Mouse (Mus musculus) yolk sac, embryonic 10.5 days (tissue): ENCODE results near the gene C3.

Experiments used
- DNase-seq: peaks from one replicate; pipeline ENCODE4 v3.0.0-alpha.2; 2017; ENCODE audit warnings: low spot score

Gene C3

GRCm38 (mm10) chr17:57249186-57250181 lies 21.5 kb upstream of the C3 start, which contains the start of gene Trip10:
TSS of gene Trip10 (plus strand) at chr17:57249455.
- DNase-seq: peak; percentile 97

GRCm38 (mm10) chr17:57248771-57249170 lies 20.8 kb upstream of the C3 start:
- no peak for DNase-seq

GRCm38 (mm10) chr17:57248201-57248699 lies 20.3 kb upstream of the C3 start, which contains the start of gene Gpr108:
TSS of gene Gpr108 (minus strand) at chr17:57248446.
- DNase-seq: peak; percentile 86

GRCm38 (mm10) chr17:57247393-57248200 lies 19.7 kb upstream of the C3 start:
- DNase-seq: peak; percentile 97

GRCm38 (mm10) chr17:57246663-57247392 lies 18.9 kb upstream of the C3 start:
- DNase-seq: no peak

GRCm38 (mm10) chr17:57245311-57245929 lies 17.5 kb upstream of the C3 start:
- no peak for DNase-seq

GRCm38 (mm10) chr17:57243650-57244370 lies 15.9 kb upstream of the C3 start:
- no peak for DNase-seq

- DNase-seq: no peak
These were observed 9.2 kb upstream of the C3 start for GRCm38 (mm10) chr17:57237181-57237580.

GRCm38 (mm10) chr17:57235803-57236202 lies 7.9 kb upstream of the C3 start:
- no peak for DNase-seq

- peak; percentile 63 for DNase-seq
These were observed 6.5 kb upstream of the C3 start for GRCm38 (mm10) chr17:57234254-57234928.

- peak; percentile 94 for DNase-seq
These were observed 5.1 kb upstream of the C3 start for GRCm38 (mm10) chr17:57233038-57233437.

- no peak for DNase-seq
These were observed 4.3 kb upstream of the C3 start for GRCm38 (mm10) chr17:57232200-57232599.

GRCm38 (mm10) chr17:57231321-57231771 lies 3.4 kb upstream of the C3 start:
- DNase-seq: no peak

- DNase-seq: peak; percentile 80
These were observed 2.8 kb upstream of the C3 start for GRCm38 (mm10) chr17:57230728-57231125.

- DNase-seq: no peak
These were observed 2.2 kb upstream of the C3 start for GRCm38 (mm10) chr17:57229851-57230727.

- DNase-seq: no peak
These were observed 937 bp upstream of the C3 start for GRCm38 (mm10) chr17:57228873-57229272.

GRCm38 (mm10) chr17:57227468-57227867 lies 468 bp downstream of the C3 start:
- DNase-seq: no peak

- DNase-seq: no peak
These were observed 4.6 kb downstream of the C3 start for GRCm38 (mm10) chr17:57223313-57223712.

GRCm38 (mm10) chr17:57221911-57222310 lies 6.0 kb downstream of the C3 start:
- DNase-seq: no peak
